Mouse (Mus musculus): ENCODE results near the gene Zfp235. TPM values are rescaled to one million over a fixed set of nuclear protein-coding genes. Genes with fewer than 3 reads are reported as not detected.

The Zfp235 gene
- 11.1 and 12.1 TPM in 2 replicates for polyA plus RNA-seq (2021; fragmentation: Nextera tagmentation)
- long read RNA-seq, experiment 1, transcript Zfp235-201 (4 exons, 3,373 nt), result major isoform, 11 of 19 reads
- long read RNA-seq, experiment 1, partial matches to known transcripts, result 1 of 19 reads
- long read RNA-seq, experiment 1, other reads (novel, unspliced or antisense), result 6 of 19 reads
- long read RNA-seq, experiment 2, transcript Zfp235-201 (4 exons, 3,373 nt), result major isoform, 78 of 93 reads
- long read RNA-seq, experiment 2, partial matches to known transcripts, result 2 of 93 reads
- long read RNA-seq, experiment 2, other reads (novel, unspliced or antisense), result 10 of 93 reads

DNA sequence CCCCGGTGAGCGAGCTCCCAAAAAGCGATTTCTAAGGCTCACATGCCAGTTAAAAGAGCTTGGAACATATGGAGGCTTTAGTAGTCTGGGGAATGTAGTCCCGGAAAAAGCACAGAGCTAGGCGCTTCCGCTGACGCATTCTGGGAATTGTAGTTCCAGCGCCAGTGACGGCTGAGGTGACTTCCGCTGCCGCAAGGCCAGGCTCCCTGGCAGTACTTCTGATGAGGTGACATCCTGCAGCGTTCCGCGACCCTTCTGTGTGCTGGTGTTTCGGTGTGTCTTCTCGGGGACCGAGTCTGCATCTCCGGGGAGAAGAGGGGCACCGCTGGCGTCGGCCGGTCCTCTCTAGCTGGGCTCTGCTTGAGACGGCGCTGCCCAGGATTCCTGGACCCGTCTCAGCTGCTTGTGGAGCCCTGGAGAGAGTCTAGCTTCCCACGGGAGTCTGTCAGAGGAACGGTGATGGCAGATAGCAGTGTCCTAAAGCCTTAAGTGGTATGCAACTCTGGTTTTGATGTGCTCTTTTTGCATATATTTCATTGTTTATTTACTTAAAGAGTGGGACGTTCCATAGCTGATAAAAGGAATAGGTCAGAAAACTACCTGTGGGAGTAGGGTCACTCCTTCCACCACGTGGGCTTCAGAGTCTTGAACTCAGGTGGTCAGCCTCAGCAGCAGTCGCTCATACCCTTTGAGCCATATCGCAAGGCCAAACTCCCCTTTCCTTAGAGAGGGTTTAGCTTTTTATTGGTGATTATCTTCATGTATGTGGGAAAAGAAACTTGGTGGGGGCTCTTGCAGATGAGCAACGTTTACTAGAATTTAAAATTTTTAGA lies at the start of gene Zfp235:
TSS of gene Zfp235 (plus strand) at position 174 of the 833 bp plus-strand sequence.

DNA sequence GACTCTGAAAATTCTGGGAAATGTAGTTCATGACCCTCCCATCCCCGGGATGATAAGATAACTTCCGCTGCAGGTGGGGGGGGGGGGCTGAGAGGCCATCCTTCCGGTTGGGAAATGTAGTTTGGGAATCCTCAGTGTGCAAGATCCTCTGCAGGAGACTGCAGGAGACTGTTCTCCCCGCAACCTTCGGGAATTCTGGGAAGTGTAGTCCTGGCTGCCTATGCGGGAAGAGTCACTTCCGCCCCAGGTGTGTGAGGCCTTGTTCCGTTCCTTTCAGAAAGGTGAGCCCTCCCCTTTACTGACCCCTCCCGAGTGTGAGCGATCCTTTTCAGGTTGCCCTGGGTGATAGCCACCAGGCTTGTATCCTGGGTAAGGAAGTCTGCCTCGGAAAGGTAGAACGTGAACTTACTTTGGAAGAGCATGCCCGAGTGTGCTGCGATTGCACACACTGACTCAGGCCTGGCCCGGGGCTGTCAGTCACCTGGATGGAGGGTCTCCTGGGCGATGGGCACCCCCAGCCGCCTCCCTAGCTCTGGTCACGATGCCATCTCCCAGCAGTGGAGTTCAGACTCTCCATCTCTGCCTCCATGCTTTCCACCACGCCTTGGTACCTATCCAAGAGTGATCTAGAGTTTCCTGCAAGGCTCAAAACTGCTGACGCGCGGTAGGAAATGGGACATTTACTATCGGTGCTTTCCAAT lies 21.7 kb upstream of the Zfp235 start, which contains the start of gene Zfp112:
TSS of gene Zfp112 (plus strand) at position 159 of the 701 bp plus-strand sequence.

DNA sequence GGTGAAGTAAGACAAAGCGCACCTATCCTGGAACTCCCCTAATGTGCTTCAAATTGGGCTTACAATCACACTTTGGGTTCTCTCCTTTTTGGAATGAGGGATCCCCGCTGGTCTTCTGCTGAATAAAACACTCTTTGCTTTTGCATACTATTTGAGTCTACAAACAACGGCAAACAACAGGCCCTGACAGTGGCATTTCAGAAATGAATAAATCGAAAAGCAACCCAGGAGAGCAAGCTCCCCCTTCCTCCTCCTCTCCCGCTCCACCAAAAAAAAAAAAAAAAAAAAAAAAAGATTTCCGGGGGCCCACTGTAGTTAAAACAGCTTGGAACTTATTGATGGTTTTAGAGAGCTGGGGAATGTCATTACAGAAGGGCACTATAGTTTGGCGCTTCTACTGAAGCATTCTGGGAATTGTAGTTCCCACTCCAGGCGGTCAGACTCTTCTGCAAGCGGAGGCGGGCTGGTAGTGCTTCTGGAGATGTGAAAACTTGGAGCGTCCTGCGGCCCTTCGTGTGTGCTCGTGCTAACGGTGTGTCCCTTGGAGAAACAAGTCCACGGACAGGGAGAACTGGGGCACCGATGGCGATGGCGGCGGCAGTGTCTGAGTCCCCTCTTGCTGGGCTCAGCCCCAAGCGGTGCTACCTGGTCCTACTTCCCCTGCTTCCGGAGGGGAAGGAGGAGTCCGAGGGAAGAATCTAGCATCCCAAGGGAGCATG lies 40.8 kb downstream of the Zfp235 start, which contains the start of gene Zfp114:
TSS of gene Zfp114 (plus strand) at position 443 of the 719 bp plus-strand sequence.

Other genes starting within 250 kb of the Zfp235 start
- not detected in 2 replicates for gene Vmn1r178, start 242.2 kb upstream of the Zfp235 start, polyA plus RNA-seq (2021; fragmentation: Nextera tagmentation)
- not detected in 2 replicates for gene Vmn1r179, start 207.2 kb upstream of the Zfp235 start, polyA plus RNA-seq (2021; fragmentation: Nextera tagmentation)
- not detected in 2 replicates for gene Vmn1r180, start 183.5 kb upstream of the Zfp235 start, polyA plus RNA-seq (2021; fragmentation: Nextera tagmentation)
- not detected in 2 replicates for gene Vmn1r181, start 159.6 kb upstream of the Zfp235 start, polyA plus RNA-seq (2021; fragmentation: Nextera tagmentation)
- gene V1rd19, start 132.5 kb upstream of the Zfp235 start, polyA plus RNA-seq (2021; fragmentation: Nextera tagmentation), result not detected in 2 replicates
- not detected in 2 replicates for gene Vmn1r183, start 80.9 kb upstream of the Zfp235 start, polyA plus RNA-seq (2021; fragmentation: Nextera tagmentation)
- gene Zfp180, start 52.2 kb upstream of the Zfp235 start, polyA plus RNA-seq (2021; fragmentation: Nextera tagmentation), result 18.2 and 19.7 TPM in 2 replicates
- gene Zfp112, start 21.9 kb upstream of the Zfp235 start, polyA plus RNA-seq (2021; fragmentation: Nextera tagmentation), result 2.3 TPM in 2 replicates
- 0.94 and 1.2 TPM in 2 replicates for gene Zfp114, start 40.9 kb downstream of the Zfp235 start, polyA plus RNA-seq (2021; fragmentation: Nextera tagmentation)
- gene Zfp111, start 77.3 kb downstream of the Zfp235 start, polyA plus RNA-seq (2021; fragmentation: Nextera tagmentation), result 1.5 and 1.8 TPM in 2 replicates
- 3.6 and 3.8 TPM in 2 replicates for gene Zfp109, start 103.4 kb downstream of the Zfp235 start, polyA plus RNA-seq (2021; fragmentation: Nextera tagmentation)
- 2.3 and 2.5 TPM in 2 replicates for gene Zfp108, start 120.6 kb downstream of the Zfp235 start, polyA plus RNA-seq (2021; fragmentation: Nextera tagmentation)
- 6.3 and 7.2 TPM in 2 replicates for gene Zfp93, start 136.3 kb downstream of the Zfp235 start, polyA plus RNA-seq (2021; fragmentation: Nextera tagmentation)
- 12.8 and 14.5 TPM in 2 replicates for gene Zfp61, start 167.1 kb downstream of the Zfp235 start, polyA plus RNA-seq (2021; fragmentation: Nextera tagmentation)
- gene Zfp94, start 182.5 kb downstream of the Zfp235 start, polyA plus RNA-seq (2021; fragmentation: Nextera tagmentation), result 10.7 and 11.8 TPM in 2 replicates
- not detected in 2 replicates for gene Tescl, start 199.8 kb downstream of the Zfp235 start, polyA plus RNA-seq (2021; fragmentation: Nextera tagmentation)
- gene Lypd5, start 215.0 kb downstream of the Zfp235 start, polyA plus RNA-seq (2021; fragmentation: Nextera tagmentation), result not detected in 2 replicates
- 0.72 and 1.2 TPM in 2 replicates for gene Kcnn4, start 236.1 kb downstream of the Zfp235 start, polyA plus RNA-seq (2021; fragmentation: Nextera tagmentation)

Measured in layer of hippocampus, adult 6 months (tissue).